Mouse (Mus musculus): ENCODE measurements around the gene Efna5. TPM values are rescaled to one million over a fixed set of nuclear protein-coding genes. Genes with fewer than 3 reads are reported as not detected.

Gene Efna5
- polyA plus RNA-seq, 1 experiment from 2014 or later: 30.3 TPM

GRCm38 (mm10) chr17:62754638-62755037 is 126.5 kb downstream of the Efna5 start:
- no peak overlapping the region for H3K4me2 ChIP-seq (replicated peaks)
- H3K27ac ChIP-seq: no peak overlapping the region
- WGBS: 82% methylated on average over 4 of the region's 4 CpGs
- no peaks in the 10 kb centered on the region for H3K9me3 ChIP-seq
- H3K4me3 ChIP-seq (replicated peaks): no peak overlapping the region
- H3K4me1 ChIP-seq (replicated peaks): no peaks in the 10 kb centered on the region
- no peak for ATAC-seq
- no peaks in the 10 kb centered on the region for H3K27me3 ChIP-seq (replicated peaks)
- no peaks in the 10 kb centered on the region for H3K36me3 ChIP-seq
- no peak overlapping the region for H3K9ac ChIP-seq

GRCm38 (mm10) chr17:62752381-62752889 is 128.7 kb downstream of the Efna5 start:
- ATAC-seq: peak; percentile 31; the same call in 1 of the 2 replicates
- WGBS: 57% methylated on average over 2 of the region's 2 CpGs
- H3K9ac ChIP-seq: no peak overlapping the region

GRCm38 (mm10) chr17:62750647-62751046 is 130.5 kb downstream of the Efna5 start:
- WGBS: 68% methylated on average over 3 of the region's 3 CpGs
- no peak overlapping the region for H3K4me3 ChIP-seq (replicated peaks)
- H3K9ac ChIP-seq: no peak overlapping the region
- H3K27ac ChIP-seq: no peak overlapping the region
- no peak for ATAC-seq
- H3K4me2 ChIP-seq (replicated peaks): no peak overlapping the region
- H3K4me1 ChIP-seq (replicated peaks): 0 out of 2 replicates have a peak, but pooled peaks cover 5% of the 10 kb centered on the region
- no peaks in the 10 kb centered on the region for H3K9me3 ChIP-seq
- no peaks in the 10 kb centered on the region for H3K36me3 ChIP-seq
- no peaks in the 10 kb centered on the region for H3K27me3 ChIP-seq (replicated peaks)

More at GRCm38 (mm10) chr17:62752381-62752889, 128.7 kb downstream of the Efna5 start:
- Histone ChIP-seq H3K27me3 (replicated peaks) (no peaks in the 10 kb centered on the region), H3K27ac (no peak overlapping the region), H3K4me2 (replicated peaks) (no peak overlapping the region), H3K9me3 (no peaks in the 10 kb centered on the region), H3K36me3 (no peaks in the 10 kb centered on the region), H3K4me1 (replicated peaks) (0 out of 2 replicates have a peak, but pooled peaks cover 5% of the 10 kb centered on the region), H3K4me3 (replicated peaks) (no peak overlapping the region)

GRCm38 (mm10) chr17:62748803-62749619 is 132.1 kb downstream of the Efna5 start:
- no peak overlapping the region for H3K4me2 ChIP-seq (replicated peaks)
- H3K4me3 ChIP-seq (replicated peaks): no peak overlapping the region
- no peaks in the 10 kb centered on the region for H3K27me3 ChIP-seq (replicated peaks)
- 28% methylated on average over 16 of the region's 16 CpGs for WGBS
- peak; percentile 37; the same call in 1 of the 2 replicates for ATAC-seq
- H3K36me3 ChIP-seq: no peaks in the 10 kb centered on the region
- H3K4me1 ChIP-seq (replicated peaks): 0 out of 2 replicates have a peak, but pooled peaks cover 5% of the 10 kb centered on the region
- H3K9ac ChIP-seq: no peak overlapping the region
- no peak overlapping the region for H3K27ac ChIP-seq
- no peaks in the 10 kb centered on the region for H3K9me3 ChIP-seq

- Histone ChIP-seq H3K27me3 (replicated peaks) (no peaks in the 10 kb centered on the region), H3K9me3 (no peaks in the 10 kb centered on the region), H3K4me2 (replicated peaks) (no peak overlapping the region), H3K36me3 (no peaks in the 10 kb centered on the region), H3K27ac (no peak overlapping the region), H3K9ac (no peak overlapping the region), H3K4me3 (replicated peaks) (no peak overlapping the region), H3K4me1 (replicated peaks) (0 out of 2 replicates have a peak, but pooled peaks cover 5% of the 10 kb centered on the region)
- 61% methylated on average over 8 of the region's 8 CpGs for WGBS
- no peak for ATAC-seq
Observed at GRCm38 (mm10) chr17:62747381-62747780, 133.7 kb downstream of the Efna5 start.

GRCm38 (mm10) chr17:62746827-62747226 is 134.3 kb downstream of the Efna5 start:
- Histone ChIP-seq H3K9me3 (no peaks in the 10 kb centered on the region), H3K27ac (no peak overlapping the region), H3K4me2 (replicated peaks) (no peak overlapping the region), H3K4me3 (replicated peaks) (no peak overlapping the region), H3K9ac (no peak overlapping the region), H3K36me3 (no peaks in the 10 kb centered on the region), H3K4me1 (replicated peaks) (0 out of 2 replicates have a peak, but pooled peaks cover 5% of the 10 kb centered on the region), H3K27me3 (replicated peaks) (no peaks in the 10 kb centered on the region)
- 49% methylated on average over 9 of the region's 9 CpGs for WGBS
- ATAC-seq: peak; percentile 15; the same call in 1 of the 2 replicates

GRCm38 (mm10) chr17:62745286-62745685 is 135.8 kb downstream of the Efna5 start:
- Histone ChIP-seq H3K4me2 (replicated peaks) (no peak overlapping the region), H3K9me3 (no peaks in the 10 kb centered on the region), H3K27ac (no peak overlapping the region), H3K9ac (no peak overlapping the region), H3K27me3 (replicated peaks) (no peaks in the 10 kb centered on the region), H3K4me3 (replicated peaks) (no peak overlapping the region), H3K4me1 (replicated peaks) (0 out of 2 replicates have a peak, but pooled peaks cover 5% of the 10 kb centered on the region), H3K36me3 (no peaks in the 10 kb centered on the region)
- no peak for ATAC-seq
- 94% methylated on average over 4 of the region's 4 CpGs for WGBS

- peak; percentile 75 for ATAC-seq
- H3K27ac ChIP-seq: no peak overlapping the region
- 66% methylated on average over 6 of the region's 6 CpGs for WGBS
- H3K9ac ChIP-seq: no peak overlapping the region
- H3K4me1 ChIP-seq (replicated peaks): 0 out of 2 replicates have a peak, but pooled peaks cover 5% of the 10 kb centered on the region
- H3K4me3 ChIP-seq (replicated peaks): no peak overlapping the region
- no peaks in the 10 kb centered on the region for H3K27me3 ChIP-seq (replicated peaks)
- H3K9me3 ChIP-seq: no peaks in the 10 kb centered on the region
- no peak overlapping the region for H3K4me2 ChIP-seq (replicated peaks)
- no peaks in the 10 kb centered on the region for H3K36me3 ChIP-seq
Observed at GRCm38 (mm10) chr17:62744239-62744638, 136.9 kb downstream of the Efna5 start.

GRCm38 (mm10) chr17:62741702-62742101 is 139.4 kb downstream of the Efna5 start:
- Histone ChIP-seq H3K4me3 (replicated peaks) (no peak overlapping the region), H3K4me1 (replicated peaks) (no peaks in the 10 kb centered on the region), H3K9me3 (no peaks in the 10 kb centered on the region), H3K27ac (no peak overlapping the region), H3K9ac (no peak overlapping the region), H3K27me3 (replicated peaks) (no peaks in the 10 kb centered on the region), H3K4me2 (replicated peaks) (no peak overlapping the region), H3K36me3 (no peaks in the 10 kb centered on the region)
- WGBS: 57% methylated on average over 5 of the region's 5 CpGs
- ATAC-seq: no peak

- H3K9ac ChIP-seq: no peak overlapping the region
- no peaks in the 10 kb centered on the region for H3K27me3 ChIP-seq (replicated peaks)
- H3K4me2 ChIP-seq (replicated peaks): no peak overlapping the region
- H3K4me3 ChIP-seq (replicated peaks): no peak overlapping the region
- H3K9me3 ChIP-seq: no peaks in the 10 kb centered on the region
- no peaks in the 10 kb centered on the region; the same call in 1 of the 2 replicates for H3K4me1 ChIP-seq (replicated peaks)
- H3K36me3 ChIP-seq: no peaks in the 10 kb centered on the region
- no peak overlapping the region for H3K27ac ChIP-seq
- no peak for ATAC-seq
- WGBS: 66% methylated on average over 6 of the region's 6 CpGs
Observed at GRCm38 (mm10) chr17:62741020-62741419, 140.1 kb downstream of the Efna5 start.

GRCm38 (mm10) chr17:62739993-62740392 is 141.1 kb downstream of the Efna5 start:
- Histone ChIP-seq H3K27ac (no peak overlapping the region), H3K9me3 (no peaks in the 10 kb centered on the region), H3K36me3 (no peaks in the 10 kb centered on the region), H3K27me3 (replicated peaks) (no peaks in the 10 kb centered on the region), H3K9ac (no peak overlapping the region), H3K4me3 (replicated peaks) (no peak overlapping the region), H3K4me2 (replicated peaks) (no peak overlapping the region), H3K4me1 (replicated peaks) (no peaks in the 10 kb centered on the region; the same call in 1 of the 2 replicates)
- WGBS: 83% methylated on average over 6 of the region's 6 CpGs
- no peak for ATAC-seq

- no peaks in the 10 kb centered on the region; the same call in 1 of the 2 replicates for H3K4me1 ChIP-seq (replicated peaks)
- no peak overlapping the region for H3K27ac ChIP-seq
- no peak for ATAC-seq
- H3K27me3 ChIP-seq (replicated peaks): no peaks in the 10 kb centered on the region
- H3K9me3 ChIP-seq: no peaks in the 10 kb centered on the region
- no peak overlapping the region for H3K9ac ChIP-seq
- H3K4me3 ChIP-seq (replicated peaks): no peak overlapping the region
- H3K4me2 ChIP-seq (replicated peaks): no peak overlapping the region
- H3K36me3 ChIP-seq: no peaks in the 10 kb centered on the region
- 91% methylated on average over 6 of the region's 6 CpGs for whole genome bisulfite sequencing
Observed at GRCm38 (mm10) chr17:62737404-62737803, 143.7 kb downstream of the Efna5 start.
